Mouse (Mus musculus): Measurements from ENCODE around the gene Actl11.

GRCm38 (mm10) chr9:107970311-107970710, 42.0 kb downstream of the Actl11 start:
- TF ChIP-seq GATA1 (IDR thresholded peaks at IDR 0.05; ENCODE audit: borderline replicate concordance, low read length) (no peak), FLI1 (IDR thresholded peaks at IDR 0.05; ENCODE audit: low read length) (no peak)

All from megakaryocyte, embryonic 14.5 days (primary cell).